Mouse (Mus musculus): ENCODE measurements at regions not wholly inside any gene's neighbourhood (a gene's known extent, or its start where the extent isn't known, plus 50 kb on each side); places are given as distances from the start of the nearest gene placed in this dataset.

DNA sequence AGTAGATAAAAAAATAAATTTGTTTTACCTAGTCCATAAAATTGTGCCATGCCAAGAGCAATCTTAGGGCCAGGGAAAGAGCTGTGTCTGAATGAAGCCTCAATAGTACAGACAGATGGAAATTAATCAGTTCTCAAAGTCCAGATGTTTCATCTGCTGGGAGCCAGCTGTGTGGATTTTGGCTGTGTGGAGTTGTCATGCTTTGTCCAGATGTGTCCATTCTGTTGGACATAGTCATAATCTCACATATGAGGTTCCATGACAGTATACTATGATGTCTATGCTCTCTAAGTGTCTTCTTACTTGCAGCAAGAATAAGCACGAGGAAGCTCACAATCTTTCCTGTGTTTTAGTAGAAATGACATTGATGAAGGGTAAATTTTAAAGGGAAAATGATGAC lies 105.8 kb upstream of the 4933415F23Rik start:
- DNase-seq (ENCODE audit: low read depth) = no peak

DNA sequence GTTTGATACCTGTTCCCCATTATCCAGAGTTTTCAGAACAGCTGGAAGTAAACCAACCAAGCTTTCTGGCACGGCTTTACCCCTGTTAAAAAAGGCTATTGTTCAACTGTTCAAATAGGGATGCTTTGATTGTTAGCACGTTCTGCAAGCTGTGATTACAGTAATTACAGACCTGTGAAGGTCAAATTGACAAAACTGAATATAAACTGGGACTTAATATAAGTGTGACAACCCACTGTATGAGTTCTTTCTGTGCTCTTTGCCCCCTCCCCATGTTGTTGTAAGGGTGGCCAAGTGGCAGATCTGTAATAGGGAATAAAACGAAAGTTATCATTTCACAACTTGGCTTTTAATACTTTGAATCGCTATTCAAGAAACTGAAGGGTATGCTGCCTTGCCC lies 105.0 kb upstream of the 4933415F23Rik start:
- DNase-seq (ENCODE audit: low read depth) = no peak

DNA sequence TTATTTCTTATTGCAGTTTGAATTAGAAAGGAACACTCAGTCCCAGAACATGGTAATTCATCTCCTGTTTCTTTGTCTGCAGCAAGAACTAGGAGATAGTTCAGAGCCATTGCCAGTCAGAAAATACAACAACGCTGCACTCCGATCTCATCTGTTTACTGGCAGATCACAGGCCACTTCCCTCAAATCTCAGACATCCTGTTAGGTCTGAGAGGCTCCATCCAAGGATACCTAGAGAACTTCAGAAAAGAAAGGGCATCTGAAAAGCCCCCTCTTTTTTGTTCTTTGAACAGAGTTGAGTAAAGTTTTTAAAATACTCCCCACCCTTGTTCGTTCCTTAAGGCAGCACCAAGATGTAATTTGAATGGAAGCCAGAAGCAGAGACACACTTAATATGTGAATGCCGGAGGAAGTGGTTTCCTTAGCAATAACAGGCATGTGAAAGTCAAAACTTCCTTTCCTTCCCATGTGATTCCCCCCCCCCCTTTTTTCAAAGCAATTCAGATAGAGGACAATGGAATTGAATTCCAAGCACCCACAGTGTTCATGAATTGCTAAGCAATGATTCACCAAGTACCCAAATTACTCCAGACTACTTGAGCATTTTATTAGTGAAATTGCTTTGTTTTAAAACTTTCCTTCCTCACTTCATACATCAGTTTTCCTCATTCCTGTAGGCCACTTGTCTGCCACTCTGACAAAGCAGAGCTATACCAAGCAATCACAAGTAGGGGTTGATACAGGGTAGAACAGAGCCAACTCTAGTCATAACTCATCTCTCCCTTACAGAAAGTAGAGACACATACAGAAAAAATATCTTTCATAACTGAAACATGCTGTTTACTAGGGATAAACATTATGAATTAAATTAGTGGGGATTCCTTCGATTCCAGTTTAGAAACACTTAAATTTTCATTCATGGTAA lies 100.7 kb upstream of the 4933415F23Rik start:
- no peak for DNase-seq (ENCODE audit: low read depth)

DNA sequence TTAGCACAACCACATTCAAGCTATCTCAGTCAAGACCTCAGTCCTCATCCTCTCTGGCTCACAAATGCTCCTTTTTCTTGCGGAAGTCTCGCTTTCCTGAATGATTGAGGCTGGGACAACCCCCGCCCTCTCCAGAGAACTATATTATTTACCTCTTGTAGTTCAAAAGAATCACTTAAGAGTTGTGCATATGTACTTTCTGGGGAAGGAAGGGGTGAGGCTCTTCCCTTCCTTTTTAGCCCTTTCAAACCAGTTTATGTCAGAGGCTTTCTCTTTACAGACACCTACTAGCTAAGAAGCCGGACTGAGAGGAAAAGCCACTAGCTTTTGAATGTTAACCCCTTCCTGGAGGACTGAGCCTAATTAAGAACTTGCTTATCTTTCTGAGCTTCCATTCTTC lies 98.4 kb upstream of the 4933415F23Rik start:
- no peak for DNase-seq (ENCODE audit: low read depth)

DNA sequence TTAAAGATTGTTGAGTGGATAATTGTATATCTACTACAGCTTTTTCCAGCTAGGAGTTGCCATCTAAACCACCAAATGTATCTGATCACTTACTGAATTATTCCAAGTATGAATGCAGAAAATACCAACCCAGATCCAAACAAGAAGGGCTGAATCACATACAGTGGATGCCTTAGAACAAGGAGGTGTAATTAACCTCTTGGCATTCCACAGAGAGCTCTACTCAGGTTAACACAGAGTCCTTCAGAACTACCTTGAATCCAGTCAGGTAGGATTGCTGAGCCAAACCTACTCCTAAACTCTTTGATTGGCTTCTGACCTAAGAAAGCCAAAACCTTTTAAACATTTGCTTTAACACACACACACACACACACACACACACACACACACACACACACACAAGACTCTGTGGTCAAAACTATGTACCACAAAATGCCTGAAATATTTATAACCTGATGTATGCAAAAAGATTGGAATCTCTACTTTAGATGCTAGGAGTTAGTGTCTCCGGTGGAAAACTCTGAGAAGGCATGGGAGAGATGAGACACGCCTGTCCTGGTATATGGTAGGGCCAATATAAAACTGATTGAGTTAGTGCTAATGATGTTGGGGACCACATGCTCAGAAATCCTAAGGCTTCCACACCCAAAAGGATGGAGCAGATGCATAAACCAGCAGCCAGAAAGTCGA lies 88.4 kb upstream of the 4933415F23Rik start:
- no peak for DNase-seq (ENCODE audit: low read depth)

DNA sequence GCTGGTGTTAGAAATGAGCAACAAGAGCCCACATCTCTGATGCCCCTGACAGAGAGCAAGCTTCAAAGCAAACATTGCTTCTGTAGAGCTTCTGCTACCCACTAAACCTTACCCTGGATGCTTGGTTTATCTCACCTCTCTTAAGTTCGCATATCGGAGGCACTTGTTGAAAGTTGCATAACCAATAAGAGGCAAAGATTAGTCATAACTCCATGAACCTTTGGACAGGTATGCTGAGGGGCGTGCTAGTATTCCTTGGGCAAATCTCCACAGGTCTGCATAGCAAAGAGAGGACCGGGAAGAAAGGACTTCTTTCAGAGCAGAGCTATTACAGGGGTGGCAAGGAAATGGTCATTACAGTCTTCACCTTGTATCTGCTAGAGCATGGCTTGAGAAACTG lies 87.7 kb upstream of the 4933415F23Rik start:
- DNase-seq (ENCODE audit: low read depth) = no peak

DNA sequence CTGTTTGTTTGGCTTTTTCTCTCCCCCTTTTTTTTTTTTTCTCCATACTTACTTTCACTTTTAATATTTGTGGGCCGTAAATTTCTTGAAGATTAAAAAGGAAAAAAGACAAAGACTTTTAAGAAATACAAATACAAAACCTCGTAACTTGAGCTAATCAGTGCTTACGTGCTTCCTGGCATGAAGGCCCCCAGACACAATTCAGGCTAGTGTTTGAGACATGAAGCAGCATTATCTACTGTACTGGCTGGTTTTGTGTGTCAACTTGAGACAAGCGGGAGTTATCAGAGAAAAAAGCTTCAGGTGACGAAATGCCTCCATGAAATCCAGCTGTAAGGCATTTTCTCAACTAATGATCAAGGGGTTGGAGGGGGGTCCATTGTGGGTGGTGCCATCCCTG lies 86.2 kb upstream of the 4933415F23Rik start:
- no peak for DNase-seq (ENCODE audit: low read depth)

DNA sequence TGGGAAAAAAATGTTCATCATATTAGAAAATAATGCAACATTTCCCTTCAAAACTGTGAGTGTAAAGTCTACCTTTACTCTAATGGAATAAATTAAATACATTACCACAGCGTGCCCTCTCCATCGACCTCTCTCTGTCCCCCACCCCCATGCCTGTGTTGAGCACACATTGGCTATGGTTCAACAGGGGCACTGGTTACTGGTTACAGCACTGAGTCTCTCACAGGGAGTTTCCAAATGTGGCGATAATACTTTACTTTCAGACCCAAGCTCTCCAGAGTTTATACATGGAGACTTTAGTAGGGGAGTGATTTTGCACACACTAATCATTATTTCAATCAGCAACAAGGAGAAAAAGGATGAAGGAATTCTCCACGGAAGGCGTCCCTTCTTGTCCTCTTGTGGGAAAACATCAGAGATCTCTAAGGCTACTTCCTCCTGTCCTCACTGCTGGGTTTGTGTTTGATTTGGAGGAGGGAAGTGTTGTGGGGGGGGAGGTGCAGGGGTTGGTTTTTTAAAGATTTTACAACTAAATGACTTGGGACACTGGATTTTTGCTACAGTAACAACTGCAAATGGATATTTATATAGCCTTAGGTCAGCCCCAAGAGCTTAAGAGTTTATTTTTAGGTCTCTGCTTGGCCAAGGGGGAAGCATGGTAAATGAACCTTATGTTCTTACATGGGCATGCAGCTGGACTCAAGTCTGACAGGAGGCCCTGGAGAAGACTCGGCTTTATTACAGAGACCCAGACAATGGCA lies 85.6 kb upstream of the 4933415F23Rik start:
- no peak for DNase-seq (ENCODE audit: low read depth)

DNA sequence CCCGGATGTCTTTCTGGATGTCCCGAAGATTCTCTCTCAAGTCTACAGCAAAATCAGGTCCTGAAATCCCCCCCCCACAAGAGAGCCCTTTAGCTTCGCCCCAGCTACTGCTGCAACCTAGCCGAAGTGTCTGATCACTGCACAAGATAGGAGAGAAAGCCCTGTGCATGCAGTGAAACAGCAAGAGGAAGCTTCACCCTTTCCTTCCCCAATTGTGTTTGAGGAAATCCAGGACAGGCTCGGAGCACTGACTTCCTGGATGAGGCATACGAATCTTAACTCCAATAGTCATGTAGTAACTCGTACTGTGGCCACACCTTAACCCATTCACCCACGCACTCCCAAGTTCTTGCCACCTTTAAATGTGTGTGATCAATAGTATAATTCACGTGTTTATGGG lies 82.7 kb upstream of the 4933415F23Rik start:
- DNase-seq (ENCODE audit: low read depth) = no peak

DNA sequence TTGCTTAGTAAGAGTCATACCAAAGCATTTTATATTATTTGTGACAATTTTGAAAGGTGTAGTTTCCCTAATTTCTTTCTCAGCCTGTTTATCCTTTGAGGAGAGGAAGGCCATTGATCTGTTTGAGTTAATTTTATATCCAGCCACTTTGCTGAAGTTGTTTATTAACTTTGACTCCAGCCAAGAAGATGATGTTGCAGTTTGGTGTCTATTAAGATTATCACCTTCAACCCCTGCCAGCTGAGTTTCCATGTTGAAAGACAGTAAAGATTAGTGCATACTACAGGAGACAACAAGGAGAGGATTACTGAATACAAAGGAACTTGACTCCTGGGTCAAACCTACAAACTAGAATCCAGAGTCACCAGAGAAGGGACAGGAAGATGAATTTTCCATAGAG lies 80.5 kb upstream of the 4933415F23Rik start:
- DNase-seq (ENCODE audit: low read depth) = no peak

DNA sequence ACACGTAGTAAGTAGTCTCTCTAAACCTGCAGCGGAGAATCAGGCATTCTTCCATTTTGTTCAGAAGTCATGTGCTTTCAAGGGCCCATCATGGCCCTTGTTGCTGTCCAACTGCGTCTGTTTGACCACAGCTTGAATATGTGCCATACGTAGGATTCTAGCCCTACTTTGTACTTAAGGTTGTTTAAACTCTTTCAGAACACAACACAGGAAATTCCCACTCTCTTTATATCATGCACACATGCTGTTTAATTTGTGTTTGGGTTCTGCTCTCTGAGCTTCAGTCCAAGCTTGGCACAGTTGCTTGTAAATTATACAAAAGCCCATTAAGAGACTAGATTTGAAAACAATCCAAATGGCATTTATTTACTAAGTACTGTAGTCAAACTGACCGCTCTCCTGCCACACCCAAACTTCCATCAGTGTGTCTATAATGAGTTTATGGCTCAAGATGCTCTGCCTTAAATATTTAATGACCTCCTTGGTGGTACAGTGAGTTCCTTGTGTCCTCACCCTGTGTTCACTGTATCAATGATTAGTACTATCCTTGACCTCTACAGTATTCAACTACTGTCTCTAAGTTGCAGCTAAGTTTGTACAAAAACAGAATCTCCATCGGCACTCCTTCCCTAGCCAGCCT lies 76.4 kb upstream of the 4933415F23Rik start:
- DNase-seq (ENCODE audit: low read depth) = no peak

DNA sequence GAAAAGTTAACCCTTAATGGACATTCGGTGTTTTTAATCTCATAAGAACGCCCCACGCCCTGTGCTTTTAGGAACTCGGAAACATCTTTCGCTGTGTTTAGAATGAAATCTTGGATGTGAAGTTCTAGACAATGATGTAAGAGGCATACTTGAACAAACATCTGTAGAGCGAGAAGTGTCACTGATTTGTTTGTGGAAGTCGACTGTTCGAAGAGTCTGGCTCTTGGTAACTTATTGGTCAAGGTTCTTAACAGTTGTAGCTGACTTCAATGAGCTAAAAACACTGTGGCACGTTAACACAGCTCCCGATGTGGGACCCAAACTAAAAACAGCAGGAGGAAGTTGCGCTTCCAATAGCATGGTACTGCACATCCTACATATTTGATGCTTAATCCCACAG lies 72.0 kb upstream of the 4933415F23Rik start:
- DNase-seq (ENCODE audit: low read depth) = no peak

DNA sequence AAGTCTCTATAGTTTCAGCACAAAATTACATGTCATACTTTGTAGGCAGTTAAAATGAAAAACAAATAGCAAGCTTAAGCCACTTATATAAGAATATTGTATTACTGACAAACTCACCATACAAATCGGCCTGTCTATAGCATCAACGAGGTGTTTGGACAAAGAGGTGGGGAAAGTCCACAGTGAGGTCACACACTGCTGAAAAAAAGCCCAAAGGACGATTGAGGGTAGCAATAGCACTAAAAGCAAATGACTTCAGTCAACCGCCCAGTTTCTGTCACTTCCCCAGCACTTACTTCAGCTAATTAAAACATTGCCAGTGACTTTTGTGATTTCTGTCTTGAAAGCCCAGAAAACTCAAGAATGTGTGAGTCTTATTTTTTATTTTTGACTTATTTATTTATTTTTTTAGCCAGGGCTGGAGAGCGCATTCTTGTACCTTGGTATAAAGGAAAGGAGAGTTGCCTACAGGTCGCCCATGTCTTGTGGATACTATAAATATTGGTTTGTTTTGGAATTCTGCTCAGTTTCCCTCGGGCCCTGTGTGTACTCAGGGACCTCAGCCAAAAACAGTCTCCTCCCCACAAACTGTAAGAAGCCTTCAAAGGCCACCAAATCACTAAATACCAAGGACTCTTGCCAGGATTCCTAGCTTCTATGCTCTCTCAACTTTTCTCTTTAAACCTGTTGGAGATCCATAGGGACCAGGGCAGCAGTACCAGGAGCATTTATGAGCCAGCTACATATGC lies 71.2 kb upstream of the 4933415F23Rik start:
- DNase-seq (ENCODE audit: low read depth) = no peak

DNA sequence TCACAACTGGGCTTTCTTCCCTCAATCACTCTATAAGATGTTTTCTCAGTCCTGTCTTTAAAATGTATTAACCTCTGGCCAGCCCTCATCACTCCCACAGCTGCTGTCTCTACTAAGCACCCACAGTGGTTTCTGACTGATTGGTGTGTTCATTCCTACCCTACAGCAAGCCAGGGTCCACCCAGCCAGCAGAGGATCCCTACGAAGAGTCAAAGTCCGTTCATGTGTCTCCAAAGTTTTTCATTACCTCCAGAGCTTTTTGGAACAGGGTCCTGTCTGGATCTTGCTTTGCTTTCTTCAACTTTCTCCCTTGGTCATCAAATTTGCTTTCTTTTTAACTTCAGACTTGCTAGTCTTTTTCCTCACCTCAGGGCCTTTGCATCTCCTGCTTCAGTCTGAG lies 69.3 kb upstream of the 4933415F23Rik start:
- no peak for DNase-seq (ENCODE audit: low read depth)

DNA sequence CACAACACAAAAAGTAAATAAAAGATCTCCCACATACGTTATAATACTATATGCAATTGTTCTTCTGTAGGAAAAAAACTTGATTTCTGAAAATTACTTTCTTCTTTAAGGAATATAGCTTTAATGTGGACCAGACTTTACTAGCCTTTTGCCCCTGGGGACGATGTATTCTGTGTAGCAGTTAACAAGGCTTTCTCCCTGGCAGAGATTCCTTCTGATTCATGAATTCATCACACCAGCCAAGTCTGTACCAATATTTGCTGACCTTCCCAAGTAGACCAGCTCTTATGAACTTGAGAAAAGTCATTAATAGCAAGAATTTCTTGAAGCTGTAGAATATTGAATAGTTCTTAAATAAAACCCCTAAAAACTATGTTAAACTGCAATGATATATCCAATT lies 68.7 kb upstream of the 4933415F23Rik start:
- no peak for DNase-seq (ENCODE audit: low read depth)

DNA sequence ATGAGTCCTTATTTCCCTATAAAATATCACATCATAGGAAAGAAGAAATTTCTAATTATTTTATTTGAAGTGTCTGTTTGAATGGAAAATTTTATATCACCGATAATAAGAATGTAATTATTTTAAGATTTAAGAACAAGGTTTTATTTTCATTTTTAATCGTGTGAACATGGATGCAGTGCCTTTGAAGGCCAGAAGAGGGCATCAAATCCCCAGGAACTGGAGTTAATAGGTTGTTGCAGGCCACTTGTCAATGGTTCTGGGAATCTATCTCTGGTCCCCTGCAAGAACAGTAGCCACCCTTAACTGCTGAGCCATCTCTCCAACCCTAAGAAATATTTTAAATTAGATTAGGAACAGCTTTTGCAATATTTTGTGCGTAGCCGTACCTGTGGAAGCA lies 66.5 kb upstream of the 4933415F23Rik start:
- no peak for DNase-seq (ENCODE audit: low read depth)

DNA sequence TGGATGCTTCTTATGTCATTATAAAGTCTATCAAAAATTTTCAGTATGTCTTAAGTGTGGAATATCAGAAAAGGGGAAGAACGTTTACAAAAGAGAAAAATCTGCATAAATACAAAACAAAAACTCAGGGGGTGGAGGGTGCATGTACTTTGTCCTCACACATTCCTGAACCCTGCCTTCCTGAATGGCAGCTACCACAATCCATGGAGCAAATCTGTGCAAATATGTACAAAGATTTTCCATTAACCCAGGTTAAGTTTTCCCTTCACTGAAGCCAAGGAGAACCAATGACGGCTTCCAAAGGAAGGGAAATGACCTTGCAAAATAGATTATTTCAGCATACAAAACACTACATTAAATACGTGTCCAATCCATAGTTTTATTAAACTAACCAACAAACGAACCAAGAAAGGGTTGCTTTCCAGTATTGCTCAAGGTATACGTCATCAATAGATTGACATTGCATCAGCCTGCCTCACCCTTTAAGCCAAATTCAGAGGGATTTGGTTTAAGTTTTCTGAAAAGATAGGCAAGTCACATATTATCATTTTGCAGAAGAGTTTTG lies 61.4 kb upstream of the 4933415F23Rik start:
- no peak for DNase-seq (ENCODE audit: low read depth)

DNA sequence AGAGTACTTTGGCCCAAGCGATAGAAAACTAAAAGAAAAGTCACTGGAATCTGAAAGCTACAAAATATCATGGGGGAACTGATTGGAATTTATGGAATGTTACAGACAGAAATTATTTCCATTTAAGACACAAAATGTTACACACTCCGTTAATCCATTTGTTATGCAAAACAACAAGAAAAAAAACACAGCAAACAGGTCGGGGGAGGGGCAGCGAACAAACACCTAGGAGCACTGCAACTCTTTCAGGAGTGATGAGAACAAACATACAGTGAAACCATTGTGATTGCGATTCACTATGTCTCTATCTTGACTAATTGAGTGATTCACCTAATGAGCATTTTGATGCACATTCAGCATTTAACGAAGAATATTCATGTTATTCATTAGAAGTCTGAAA lies 60.7 kb upstream of the 4933415F23Rik start:
- no peak for DNase-seq (ENCODE audit: low read depth)
